ENCODE assay signal across 15 mouse cellular contexts in the genomic region with DNA sequence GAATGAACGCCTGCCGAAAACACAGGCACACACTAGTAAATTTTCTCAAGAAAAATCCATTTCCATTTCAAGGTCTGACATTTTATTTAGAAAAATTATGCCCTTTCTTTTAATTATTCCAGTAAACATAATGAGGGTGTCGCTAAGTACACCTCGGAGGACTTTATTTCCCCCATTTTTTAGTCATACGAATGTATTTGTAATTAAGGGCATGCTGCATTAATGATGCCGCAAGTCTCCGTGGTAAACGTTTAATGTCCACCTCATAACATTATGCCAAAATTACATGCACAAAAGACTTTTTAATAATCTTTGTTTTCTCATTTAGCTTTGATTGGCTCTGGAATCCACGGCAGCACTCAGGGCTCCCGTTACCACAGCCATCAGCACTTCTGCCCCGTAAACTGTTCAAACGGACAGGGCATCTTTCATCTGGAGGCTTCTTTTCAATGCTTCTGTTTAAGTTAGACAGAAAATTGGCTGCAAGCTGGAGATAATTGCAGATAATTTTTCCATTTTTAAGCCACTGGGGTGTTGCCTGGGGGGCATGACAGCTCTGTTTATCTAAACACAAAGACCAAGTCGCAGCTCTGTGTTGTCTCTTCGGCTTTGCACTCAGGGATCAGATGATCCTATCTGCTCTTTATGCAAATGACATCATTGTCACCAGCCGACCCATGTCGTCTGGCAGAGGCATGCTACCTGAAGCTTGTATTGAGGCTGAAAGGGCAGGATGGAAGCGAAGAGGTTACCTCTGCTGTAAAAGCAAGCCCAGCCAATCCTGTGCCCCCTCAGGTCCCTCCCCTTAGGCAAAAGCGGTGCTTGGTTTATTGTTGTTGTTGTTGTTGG. TPM values are rescaled to one million over a fixed set of nuclear protein-coding genes. Genes with fewer than 3 reads are reported as not detected.
A peak's percentile ranks its signal among the peaks of the same experiment; 100 is the strongest.
DNase-seq lines count a peak whose midpoint lies in the region; ATAC-seq and TF ChIP-seq lines count a peak whose summit lies in the region.
"Had no signal": no experiment of that assay in that cellular context is flagged by ENCODE, and none has a peak within 500 bp of the region (broad histone marks: within the 10 kb centered on the region; RNA-seq: fewer than 3 reads in every experiment).

No protein-coding gene starts in this region.

- ATAC-seq in heart, embryonic 16.5 days (replicated peaks; ENCODE audit: extremely low read depth, insufficient read depth, low FRiP score) = no peak
- ATAC-seq in forebrain, embryonic 15.5 days (replicated peaks) = peak; percentile 54; the same call in 1 of the 2 replicates
- ATAC-seq in hindbrain, embryonic 12.5 days (ENCODE audit: low FRiP score) = peak; percentile 83
- 0 out of 2 replicates have a peak, but pooled peaks have one; percentile 52 for ATAC-seq in midbrain, postnatal 0 days (ENCODE audit: low FRiP score)
- ATAC-seq: intestine, postnatal 0 days had no signal

- no peaks in the 10 kb centered on the region for H3K36me3 ChIP-seq in heart, embryonic 16.5 days (ENCODE audit: control insufficient read depth, insufficient read depth)
- H3K36me3 ChIP-seq in forebrain, embryonic 15.5 days = no peaks in the 10 kb centered on the region
- no peaks in the 10 kb centered on the region for H3K36me3 ChIP-seq in hindbrain, embryonic 12.5 days
- H3K36me3 ChIP-seq in midbrain, postnatal 0 days (ENCODE audit: insufficient read depth, low read length) = no peaks in the 10 kb centered on the region
- H3K36me3 ChIP-seq: heart, embryonic 15.5 days had no signal

- no peaks in the 10 kb centered on the region for H3K27me3 ChIP-seq in heart, embryonic 16.5 days (ENCODE audit: control insufficient read depth, insufficient read depth, low read length)
- H3K27me3 ChIP-seq in forebrain, embryonic 15.5 days = no peaks in the 10 kb centered on the region
- no peaks in the 10 kb centered on the region for H3K27me3 ChIP-seq in hindbrain, embryonic 12.5 days
- H3K27me3 ChIP-seq in midbrain, postnatal 0 days (ENCODE audit: insufficient read depth, low read length) = no peaks in the 10 kb centered on the region
- H3K27me3 ChIP-seq: CH12.LX; heart, embryonic 15.5 days had no signal

- H3K9ac ChIP-seq in heart, embryonic 16.5 days (ENCODE audit: low read length) = no peak overlapping the region
- no peak overlapping the region for H3K9ac ChIP-seq in forebrain, embryonic 15.5 days (replicated peaks)
- H3K9ac ChIP-seq in hindbrain, embryonic 12.5 days = no peak overlapping the region
- peak overlapping the region; percentile 34; the same call in 1 of the 2 replicates for H3K9ac ChIP-seq in midbrain, postnatal 0 days (replicated peaks; ENCODE audit: low read length, poor library complexity, severe bottlenecking)
- H3K9ac ChIP-seq: heart, embryonic 15.5 days; lung, embryonic 14.5 days had no signal

- no peak overlapping the region for H3K27ac ChIP-seq in heart, embryonic 16.5 days (ENCODE audit: low read length)
- no peak overlapping the region for H3K27ac ChIP-seq in forebrain, embryonic 15.5 days (replicated peaks)
- H3K27ac ChIP-seq in hindbrain, embryonic 12.5 days = peak overlapping the region; percentile 68; the same call in 1 of the 2 replicates
- 0 out of 2 replicates have a peak overlapping the region, but pooled peaks have one; percentile 27 for H3K27ac ChIP-seq in midbrain, postnatal 0 days (ENCODE audit: low read depth, low read length)
- H3K27ac ChIP-seq: heart, embryonic 15.5 days had no signal

- H3K4me2 ChIP-seq in heart, embryonic 16.5 days (ENCODE audit: low read depth, low read length) = peak overlapping the region; percentile 18; the same call in 1 of the 2 replicates
- H3K4me2 ChIP-seq in forebrain, embryonic 15.5 days (replicated peaks) = peak overlapping the region; percentile 14
- peak overlapping the region; percentile 42 for H3K4me2 ChIP-seq in hindbrain, embryonic 12.5 days (replicated peaks)
- H3K4me2 ChIP-seq in midbrain, postnatal 0 days (ENCODE audit: low read depth, low read length, poor library complexity, severe bottlenecking) = peak overlapping the region; percentile 28
- H3K4me2 ChIP-seq: heart, embryonic 15.5 days; lung, embryonic 14.5 days had no signal

- no peaks in the 10 kb centered on the region for H3K9me3 ChIP-seq in heart, embryonic 16.5 days (replicated peaks; ENCODE audit: control insufficient read depth, low read length)
- H3K9me3 ChIP-seq in forebrain, embryonic 15.5 days = no peaks in the 10 kb centered on the region
- no peaks in the 10 kb centered on the region for H3K9me3 ChIP-seq in hindbrain, embryonic 12.5 days (replicated peaks)
- no peaks in the 10 kb centered on the region for H3K9me3 ChIP-seq in midbrain, postnatal 0 days (ENCODE audit: low read length)
- H3K9me3 ChIP-seq: heart, embryonic 15.5 days had no signal

- TF ChIP-seq CTCF in midbrain, postnatal 0 days (IDR thresholded peaks at IDR 0.05) = no peak

- H3K4me3 ChIP-seq in heart, embryonic 16.5 days (ENCODE audit: low read length) = no peak overlapping the region
- 0 out of 2 replicates have a peak overlapping the region, but pooled peaks have one; percentile 14 for H3K4me3 ChIP-seq in forebrain, embryonic 15.5 days
- H3K4me3 ChIP-seq in hindbrain, embryonic 12.5 days = peak overlapping the region; percentile 13; the same call in 1 of the 2 replicates
- peak overlapping the region; percentile 11; the same call in 1 of the 2 replicates for H3K4me3 ChIP-seq in midbrain, postnatal 0 days (ENCODE audit: low read depth, low read length)
- H3K4me3 ChIP-seq: heart, embryonic 15.5 days had no signal

- DNase-seq in heart, adult 11 months = no peak
- DNase-seq in midbrain, postnatal 0 days (ENCODE audit: low spot score) = peak; percentile 50
- DNase-seq in adrenal gland, postnatal 36 days = no peak
- no peak for DNase-seq in urinary bladder, postnatal 25 days (ENCODE audit: low spot score)
- DNase-seq: cerebellum, adult 9-10 months; kidney, postnatal 4 days; liver; lung, embryonic 14.5 days had no signal

- no peaks in the 10 kb centered on the region for H3K4me1 ChIP-seq in heart, embryonic 16.5 days (ENCODE audit: control insufficient read depth, insufficient read depth, low read length)
- peaks cover 8% of the 10 kb centered on the region; the same call in 1 of the 2 replicates for H3K4me1 ChIP-seq in forebrain, embryonic 15.5 days
- H3K4me1 ChIP-seq in hindbrain, embryonic 12.5 days = peaks cover 9% of the 10 kb centered on the region
- peaks cover 3% of the 10 kb centered on the region; the same call in 1 of the 2 replicates for H3K4me1 ChIP-seq in midbrain, postnatal 0 days (ENCODE audit: insufficient read depth, low read length)
- H3K4me1 ChIP-seq: heart, embryonic 15.5 days had no signal

- WGBS in heart, embryonic 16.5 days = 53% methylated on average over 18 of the region's 18 CpGs
- WGBS in forebrain, embryonic 15.5 days = 31% methylated on average over 18 of the region's 18 CpGs
- WGBS in hindbrain, embryonic 12.5 days = 45% methylated on average over 18 of the region's 18 CpGs
- WGBS in midbrain, postnatal 0 days = 42% methylated on average over 18 of the region's 18 CpGs

RNA-seq across cellular contexts. Expression of a gene that starts 12.5 kb away (rescaled TPM):
- 0.20 and 0.27 TPM in 2 replicates for polyA plus RNA-seq in heart, embryonic 16.5 days (2015; fragmentation: Nextera tagmentation; extraction: Ambion mirVana)
- polyA plus RNA-seq in forebrain, embryonic 15.5 days (2015; fragmentation: Nextera tagmentation; extraction: Ambion mirVana) = 11.4 and 16.6 TPM in 2 replicates
- polyA plus RNA-seq in hindbrain, embryonic 12.5 days (2016; fragmentation: Nextera tagmentation; extraction: Ambion mirVana) = 11.2 and 16.6 TPM in 2 replicates
- total RNA-seq in midbrain, postnatal 0 days (2014; rRNA removed) = 56.9 and 70.3 TPM in 2 replicates
- polyA plus RNA-seq in midbrain, postnatal 0 days (2015; fragmentation: Nextera tagmentation; extraction: Ambion mirVana) = 37.0 and 54.2 TPM in 2 replicates
- total RNA-seq in adrenal gland, postnatal 36 days (2021) = 1 to 10 TPM in 1 of 2 experiments, under 1 TPM in 1; 0.70 to 1.9 TPM
- total RNA-seq: CH12.LX; megakaryocyte, adult 5-6 weeks had no signal

Comparison
In these comparisons a context has a peak if more than half of its experiments do, and no peak if none do; other contexts are left out.
1. H3K27ac ChIP-seq: peak in hindbrain, embryonic 12.5 days (single experiment) and midbrain, postnatal 0 days (single experiment); none in heart, embryonic 16.5 days (single experiment) and forebrain, embryonic 15.5 days (single experiment).
2. Peak in every context shown above with its lines, with median percentiles within 50 percentile points of each other: H3K4me2 ChIP-seq.